Mouse (Mus musculus) cerebellum, adult (tissue): ENCODE results near the gene Fbxl7.

Experiments used
- ATAC-seq: cut with Nextera tagmentation; 2 replicates; pipeline ENCODE4 v1.9.2; 2017; ENCODE audit warnings: mild to moderate bottlenecking, moderate library complexity, mixed read lengths; ENCODE audit not compliant: insufficient number of reproducible peaks, low FRiP score, low TSS enrichment

Gene Fbxl7

GRCm38 (mm10) chr15:26533997-26534700 is 361.2 kb downstream of the Fbxl7 start:
- no peak for ATAC-seq

GRCm38 (mm10) chr15:26519220-26519631 is 376.2 kb downstream of the Fbxl7 start:
- ATAC-seq = no peak

DNA sequence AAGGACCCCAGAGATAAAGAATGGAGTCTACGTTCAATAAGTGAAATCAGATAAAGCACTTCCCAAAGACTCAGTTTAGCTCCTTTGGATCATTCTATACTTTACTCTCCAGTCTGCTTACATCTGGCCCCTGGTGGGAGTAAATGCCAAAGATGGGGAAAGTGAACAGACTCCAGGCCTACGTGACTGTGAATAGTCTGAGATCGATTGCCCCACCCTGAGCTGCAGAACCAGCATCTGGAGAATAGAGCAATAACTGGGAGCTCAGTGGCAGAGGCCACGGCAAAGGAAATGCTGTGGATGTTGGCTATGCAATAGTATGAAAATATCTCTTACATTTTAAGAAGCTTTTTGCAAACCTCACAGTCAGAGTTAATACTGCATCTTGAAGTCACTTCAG is 394.4 kb downstream of the Fbxl7 start:
- ATAC-seq = no peak
